Mouse (Mus musculus) G1E (cell line): Measurements from ENCODE around the gene Hoxc5.

Experiments used
- CTCF ChIP-seq: IDR thresholded peaks from 2 replicates; pipeline ENCODE4 v1.5.1; 2012; ENCODE audit warnings: low read depth, low read length, inconsistent platforms, mixed read lengths
- GATA1 ChIP-seq: IDR thresholded peaks from 2 replicates; pipeline ENCODE4 v1.6.1; 2012; ENCODE audit warnings: borderline replicate concordance, low read length, inconsistent platforms, mixed read lengths
- POLR2AphosphoS5 ChIP-seq: IDR thresholded peaks from 2 replicates; pipeline ENCODE4 v1.6.1; 2012; ENCODE audit warnings: low read depth, low read length, inconsistent platforms; ENCODE audit not compliant: insufficient replicate concordance

GRCm38 (mm10) chr15:103021544-103021943 is 54.3 kb downstream of the Hoxc5 start:
- TF ChIP-seq CTCF, result no peak
- no peak for TF ChIP-seq GATA1
- TF ChIP-seq POLR2AphosphoS5, result no peak
